Mouse (Mus musculus) limb, embryonic 14.5 days (tissue): ENCODE measurements at regions not wholly inside any gene's neighbourhood (a gene's known extent, or its start where the extent isn't known, plus 50 kb on each side); places are given as distances from the start of the nearest gene placed in this dataset.
A peak's percentile ranks its signal among the peaks of the same experiment; 100 is the strongest.

Source experiments
- ATAC-seq: fragments of 200-750 bp; cut with Nextera tagmentation; 2 replicates; pipeline ENCODE4 v1.8.0; 2017; ENCODE audit warnings: low read depth, moderate number of reproducible peaks, moderate TSS enrichment; ENCODE audit not compliant: low FRiP score
- DNase-seq: peaks from one replicate; pipeline ENCODE4 v3.0.0-alpha.2; 2015; ENCODE audit warnings: low spot score
- H3K27ac ChIP-seq: fragments of 300-500 bp; sonication (generic); replicated peaks from 2 replicates; pipeline ENCODE4 v1.5.1; 2014; ENCODE audit warnings: low read depth, mild to moderate bottlenecking, low read length, moderate library complexity, mixed read lengths
- H3K27me3 ChIP-seq: fragments of 300-500 bp; sonication (generic); 2 replicates; pipeline ENCODE4 v1.6.1; 2014; ENCODE audit warnings: low read length, mixed read lengths; ENCODE audit not compliant: control insufficient read depth, insufficient read depth
- H3K36me3 ChIP-seq: fragments of 300-500 bp; sonication (generic); 2 replicates; pipeline ENCODE4 v1.6.1; 2014; ENCODE audit warnings: mild to moderate bottlenecking, low read length, moderate library complexity, mixed read lengths; ENCODE audit not compliant: control insufficient read depth, insufficient read depth
- H3K4me1 ChIP-seq: fragments of 300-500 bp; sonication (generic); 2 replicates; pipeline ENCODE4 v1.6.1; 2014; ENCODE audit warnings: antibody characterized with exemption, low read length, mixed read lengths; ENCODE audit not compliant: control insufficient read depth, insufficient read depth
- H3K4me2 ChIP-seq: fragments of 300-500 bp; sonication (generic); replicated peaks from 2 replicates; pipeline ENCODE4 v1.6.1; 2014; ENCODE audit warnings: low read depth, mild to moderate bottlenecking, low read length, moderate library complexity; ENCODE audit not compliant: severe bottlenecking
- H3K4me3 ChIP-seq: fragments of 300-500 bp; sonication (generic); replicated peaks from 2 replicates; pipeline ENCODE4 v1.5.1; 2014; ENCODE audit warnings: low read length
- H3K9ac ChIP-seq: fragments of 300-500 bp; sonication (generic); 2 replicates; pipeline ENCODE4 v1.6.1; 2014; ENCODE audit warnings: mild to moderate bottlenecking, low read depth, low read length, moderate library complexity; ENCODE audit not compliant: severe bottlenecking
- H3K9me3 ChIP-seq: fragments of 300-500 bp; sonication (generic); 2 replicates; pipeline ENCODE4 v1.6.1; 2016; ENCODE audit warnings: low read length; ENCODE audit not compliant: control insufficient read depth
- POLR2A ChIP-seq: fragments of 200-500 bp; IDR thresholded peaks from 2 replicates; pipeline ENCODE4 v1.8.0; 2012; ENCODE audit warnings: inconsistent platforms, mild to moderate bottlenecking, moderate library complexity, borderline replicate concordance; ENCODE audit not compliant: insufficient read depth, insufficient read length; ENCODE audit errors: extremely low read depth
- WGBS: fragments of 180-500 bp; shearing (Covaris S2); extraction: QIAGEN DNeasy Blood & Tissue Kit; methylation state at CpG from one replicate; pipeline ENCODE4 v1.1.7; 2014; 5-methylcytosine and 5-hydroxymethylcytosine counted together

GRCm38 (mm10) chr12:112333125-112334079, 155.8 kb upstream of the A530016L24Rik start:
- peaks cover 36% of the 10 kb centered on the region for H3K4me1 ChIP-seq
- DNase-seq (peak; percentile 40), ATAC-seq (peak; percentile 80)
- no peak overlapping the region for H3K4me3 ChIP-seq
- TF ChIP-seq POLR2A: no peak
- no peaks in the 10 kb centered on the region for H3K36me3 ChIP-seq
- no peaks in the 10 kb centered on the region for H3K27me3 ChIP-seq
- 0 out of 2 replicates have a peak overlapping the region, but pooled peaks have one; percentile 14 for H3K27ac ChIP-seq
- H3K4me2 ChIP-seq: no peak overlapping the region
- H3K9ac ChIP-seq: no peak overlapping the region
- WGBS: 22% methylated on average over 19 of the region's 19 CpGs
- H3K9me3 ChIP-seq: no peaks in the 10 kb centered on the region

GRCm38 (mm10) chr12:112334106-112334855, 155.0 kb upstream of the A530016L24Rik start:
- peaks cover 32% of the 10 kb centered on the region for H3K4me1 ChIP-seq
- H3K4me3 ChIP-seq: no peak overlapping the region
- H3K36me3 ChIP-seq: no peaks in the 10 kb centered on the region
- no peak overlapping the region for H3K9ac ChIP-seq
- no peaks in the 10 kb centered on the region for H3K27me3 ChIP-seq
- H3K4me2 ChIP-seq: no peak overlapping the region
- 41% methylated on average over 20 of the region's 20 CpGs for WGBS
- ATAC-seq: no peak
- no peaks in the 10 kb centered on the region for H3K9me3 ChIP-seq
- H3K27ac ChIP-seq: no peak overlapping the region
- no peak for TF ChIP-seq POLR2A
- DNase-seq: no peak

GRCm38 (mm10) chr12:112335641-112336040, 153.6 kb upstream of the A530016L24Rik start:
- no peak for TF ChIP-seq POLR2A
- Histone ChIP-seq H3K9ac (no peak overlapping the region), H3K36me3 (no peaks in the 10 kb centered on the region), H3K4me3 (no peak overlapping the region), H3K27ac (no peak overlapping the region), H3K4me2 (no peak overlapping the region), H3K27me3 (no peaks in the 10 kb centered on the region), H3K4me1 (peaks cover 22% of the 10 kb centered on the region), H3K9me3 (no peaks in the 10 kb centered on the region)
- WGBS: 31% methylated on average over 7 of the region's 7 CpGs
- ATAC-seq (no peak), DNase-seq (no peak)

- H3K9me3 ChIP-seq: no peaks in the 10 kb centered on the region
- H3K27me3 ChIP-seq: no peaks in the 10 kb centered on the region
- no peak for TF ChIP-seq POLR2A
- ATAC-seq (no peak), DNase-seq (no peak)
- no peaks in the 10 kb centered on the region for H3K36me3 ChIP-seq
- no peak overlapping the region for H3K4me2 ChIP-seq
- no peak overlapping the region for H3K9ac ChIP-seq
- peaks cover 21% of the 10 kb centered on the region for H3K4me1 ChIP-seq
- 84% methylated on average over 9 of the region's 9 CpGs for WGBS
- H3K4me3 ChIP-seq: no peak overlapping the region
- H3K27ac ChIP-seq: no peak overlapping the region
These were observed 152.5 kb upstream of the A530016L24Rik start for GRCm38 (mm10) chr12:112336691-112337295.

- Histone ChIP-seq H3K4me1 (peaks cover 21% of the 10 kb centered on the region), H3K27me3 (no peaks in the 10 kb centered on the region), H3K9me3 (no peaks in the 10 kb centered on the region), H3K4me2 (no peak overlapping the region), H3K4me3 (no peak overlapping the region), H3K36me3 (no peaks in the 10 kb centered on the region), H3K27ac (no peak overlapping the region), H3K9ac (no peak overlapping the region)
- WGBS: 71% methylated on average over 11 of the region's 11 CpGs
- DNase-seq (no peak), ATAC-seq (no peak)
- TF ChIP-seq POLR2A: no peak
These were observed 151.8 kb upstream of the A530016L24Rik start for GRCm38 (mm10) chr12:112337443-112337842.
